In genomic region chr8:93941636-93942054, GRCm38 (mm10) we compare ENCODE assay signal across 13 mouse cellular contexts.
DNase-seq lines count a peak whose midpoint lies in the region; ATAC-seq and TF ChIP-seq lines count a peak whose summit lies in the region.
"Had no signal": no experiment of that assay in that cellular context is flagged by ENCODE, and none has a peak within 500 bp of the region (broad histone marks: within the 10 kb centered on the region; RNA-seq: fewer than 3 reads in every experiment).

No protein-coding gene starts in this region.

- peak overlapping the region; percentile 72; the same call in 1 of the 2 replicates for H3K27ac ChIP-seq in heart, embryonic 10.5 days
- H3K27ac ChIP-seq in lung, postnatal 0 days (ENCODE audit: low read length), result 0 out of 2 replicates have a peak overlapping the region, but pooled peaks have one; percentile 47
- H3K27ac ChIP-seq: liver, embryonic 14.5 days had no signal

- H3K27me3 ChIP-seq in heart, embryonic 10.5 days (ENCODE audit: insufficient read depth, poor library complexity, severe bottlenecking), result no peaks in the 10 kb centered on the region
- no peaks in the 10 kb centered on the region for H3K27me3 ChIP-seq in lung, postnatal 0 days (replicated peaks; ENCODE audit: insufficient read depth, low read length)

- no peak; the same call in 1 of the 2 replicates for ATAC-seq in lung, postnatal 0 days
- ATAC-seq: Patski had no signal

- no peak overlapping the region for H3K4me2 ChIP-seq in lung, postnatal 0 days (replicated peaks; ENCODE audit: low read depth, low read length)

- H3K36me3 ChIP-seq in heart, embryonic 10.5 days, result no peaks in the 10 kb centered on the region
- H3K36me3 ChIP-seq in lung, postnatal 0 days (ENCODE audit: insufficient read depth, low read length), result no peaks in the 10 kb centered on the region

- intact Hi-C loops in heart, postnatal 25 days (cut with DNase I), result no loop called here

- no peak overlapping the region for H3K9ac ChIP-seq in lung, postnatal 0 days (replicated peaks; ENCODE audit: low read depth)
- H3K9ac ChIP-seq: liver, embryonic 14.5 days had no signal

- H3K9me3 ChIP-seq in heart, embryonic 10.5 days, result no peaks in the 10 kb centered on the region
- H3K9me3 ChIP-seq in lung, postnatal 0 days (ENCODE audit: low read length), result no peaks in the 10 kb centered on the region

- TF ChIP-seq CTCF in lung, postnatal 0 days (IDR thresholded peaks at IDR 0.05), result peak; percentile 19; the same call in 1 of the 2 replicates

- no peak for DNase-seq in heart, embryonic 10.5 days (ENCODE audit: low spot score)
- no peak for DNase-seq in heart, postnatal 25 days (ENCODE audit: low spot score)
- no peak for DNase-seq in lung, postnatal 0 days (ENCODE audit: low spot score)
- no peak for DNase-seq in lung, postnatal 25 days (ENCODE audit: low spot score)
- peak; percentile 77 for DNase-seq in cerebellum, adult 9-11 months
- DNase-seq in heart, postnatal 4 days, result peak; percentile 22
- no peak for DNase-seq in thymus, postnatal 14 days
- no peak for DNase-seq in urinary bladder, postnatal 25 days (ENCODE audit: low spot score)
- DNase-seq: adrenal gland, postnatal 10 days; kidney, postnatal 14 days; spleen, adult 18-20 months had no signal

- H3K4me3 ChIP-seq in heart, embryonic 10.5 days, result no peak overlapping the region
- H3K4me3 ChIP-seq in lung, postnatal 0 days (ENCODE audit: low read depth, low read length), result no peak overlapping the region

- 36% methylated on average over 4 of the region's 4 CpGs for WGBS in heart, embryonic 10.5 days
- WGBS in lung, postnatal 0 days, result 47% methylated on average over 4 of the region's 4 CpGs

- H3K4me1 ChIP-seq in heart, embryonic 10.5 days, result peaks cover 38% of the 10 kb centered on the region
- H3K4me1 ChIP-seq in lung, postnatal 0 days (ENCODE audit: insufficient read depth, low read depth, low read length), result no peaks in the 10 kb centered on the region

- TF ChIP-seq EP300 in lung, postnatal 0 days (IDR thresholded peaks at IDR 0.05), result no peak

Comparison
In these comparisons a context has a peak if more than half of its experiments do, and no peak if none do; other contexts are left out.
1. DNase-seq: peak in cerebellum, adult 9-11 months (single experiment) and heart, postnatal 4 days (single experiment); none in heart, embryonic 10.5 days (single experiment), heart, postnatal 25 days (single experiment), lung, postnatal 0 days (single experiment), lung, postnatal 25 days (single experiment), thymus, postnatal 14 days (single experiment) and urinary bladder, postnatal 25 days (single experiment).